Mouse (Mus musculus) lung, postnatal 10 days (tissue): ENCODE measurements around the gene Lrrc55.
"Not testable (repeated sequence)": the region's sequence is repeated elsewhere in the genome, so short reads cannot be mapped to it uniquely, and the experiment has no call there.

Experiments
- DNase-seq: peaks from one replicate; pipeline ENCODE4 v3.0.0; 2021

The Lrrc55 gene

GRCm38 (mm10) chr2:85196901-85197300 lies at the start of gene Lrrc55:
Lrrc55 (minus strand) TSS chr2:85197197.
- DNase-seq = no peak

DNA sequence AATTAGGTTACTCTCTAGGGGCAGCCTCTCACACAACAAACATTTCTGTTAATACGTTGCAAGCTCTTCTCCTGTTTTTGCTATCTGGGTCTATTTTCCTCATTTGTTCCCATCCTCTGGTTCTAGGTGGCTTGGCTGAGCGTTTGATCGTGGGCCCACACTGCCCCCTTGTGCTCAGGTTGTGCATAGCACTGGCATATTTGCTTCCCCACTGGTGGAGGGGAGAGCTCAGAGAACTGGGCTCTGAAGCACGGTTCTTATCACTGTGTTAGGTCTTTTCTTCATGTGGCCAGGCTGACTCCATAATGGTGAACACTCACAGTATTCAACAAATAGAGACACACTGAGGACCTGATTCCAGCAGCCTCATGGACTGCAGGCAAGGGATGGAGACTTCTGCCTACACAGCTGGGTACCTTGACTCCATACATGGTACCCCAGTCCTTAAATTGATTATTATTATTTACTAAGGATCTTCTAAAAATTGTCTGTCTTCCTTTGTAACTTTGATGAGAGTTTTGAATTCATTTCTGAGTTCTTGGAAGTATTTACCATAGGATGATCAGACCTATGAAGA lies 49.6 kb upstream of the Lrrc55 start:
- DNase-seq = peak; percentile 84

DNA sequence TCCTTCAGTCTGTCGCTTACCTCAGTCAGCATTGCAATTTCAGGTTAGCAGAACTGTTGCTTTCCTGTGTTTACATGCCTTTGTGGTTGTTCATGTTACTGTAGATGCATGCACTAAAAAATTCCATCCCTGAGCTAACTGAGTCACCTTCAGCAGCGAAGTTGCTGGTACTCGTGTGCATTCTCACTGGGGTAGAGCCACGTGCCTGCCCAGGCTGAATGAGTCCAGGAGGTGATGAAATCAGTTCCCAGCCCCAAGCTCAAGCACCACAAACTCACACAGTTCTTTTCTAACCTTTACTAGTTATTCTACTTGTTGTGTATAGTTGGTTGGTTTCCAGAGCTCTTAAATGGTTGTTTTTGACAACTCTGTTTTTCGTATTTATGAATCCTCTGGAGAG lies 48.7 kb upstream of the Lrrc55 start:
- DNase-seq = no peak

DNA sequence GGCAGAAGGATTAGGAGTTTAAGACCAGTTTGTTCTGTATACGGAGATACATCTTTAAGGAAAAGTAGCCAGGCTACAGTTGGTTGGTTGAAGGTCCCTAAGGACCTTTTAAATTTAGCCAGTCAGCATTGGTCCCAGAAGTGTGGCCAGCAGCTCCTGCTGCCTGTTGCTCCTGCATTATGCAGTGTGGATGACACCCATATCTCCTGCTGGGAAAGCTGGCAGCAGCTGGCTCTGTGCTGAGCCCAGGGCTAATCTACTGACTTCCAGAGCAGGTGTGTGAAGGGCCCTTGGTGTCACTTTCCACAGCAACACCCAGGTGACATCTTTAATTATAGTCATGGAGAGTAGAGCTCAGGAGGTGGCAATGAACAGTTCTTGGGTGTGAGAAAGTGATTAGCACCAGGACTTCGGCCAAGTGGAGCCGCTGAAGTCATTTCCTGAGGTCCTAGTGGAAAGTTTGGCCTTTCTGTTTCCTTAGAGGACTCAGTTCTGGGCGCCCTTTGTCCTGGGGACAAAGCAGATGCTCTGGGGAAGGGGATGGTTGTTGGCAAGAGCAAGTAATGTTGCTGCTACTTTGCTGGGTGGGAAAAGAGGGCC lies 41.2 kb upstream of the Lrrc55 start:
- DNase-seq = peak; percentile 12

DNA sequence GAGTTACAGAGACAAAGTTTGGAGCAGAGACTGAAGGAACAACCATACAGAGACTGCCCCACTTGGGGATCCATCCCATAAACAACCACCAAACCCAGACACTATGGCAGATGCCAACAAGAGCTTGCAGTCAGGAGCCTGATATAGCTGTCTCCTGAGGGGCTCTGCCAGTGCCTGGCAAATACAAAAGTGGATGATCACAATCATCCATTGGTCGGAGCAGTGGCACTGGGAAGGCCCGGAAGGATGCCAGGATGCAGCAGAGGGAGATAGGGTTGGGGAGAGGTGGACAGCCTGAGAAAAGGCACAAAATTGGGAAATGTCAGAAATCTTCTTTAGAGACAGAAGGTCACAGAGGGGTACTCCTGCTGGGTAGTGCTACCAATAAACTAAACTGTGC lies 40.2 kb upstream of the Lrrc55 start:
- DNase-seq = not testable (repeated sequence)

- DNase-seq = no peak
These were observed 33.9 kb upstream of the Lrrc55 start for GRCm38 (mm10) chr2:85230771-85231511.

- no peak for DNase-seq
These were observed 32.6 kb upstream of the Lrrc55 start for GRCm38 (mm10) chr2:85229606-85230005.

DNA sequence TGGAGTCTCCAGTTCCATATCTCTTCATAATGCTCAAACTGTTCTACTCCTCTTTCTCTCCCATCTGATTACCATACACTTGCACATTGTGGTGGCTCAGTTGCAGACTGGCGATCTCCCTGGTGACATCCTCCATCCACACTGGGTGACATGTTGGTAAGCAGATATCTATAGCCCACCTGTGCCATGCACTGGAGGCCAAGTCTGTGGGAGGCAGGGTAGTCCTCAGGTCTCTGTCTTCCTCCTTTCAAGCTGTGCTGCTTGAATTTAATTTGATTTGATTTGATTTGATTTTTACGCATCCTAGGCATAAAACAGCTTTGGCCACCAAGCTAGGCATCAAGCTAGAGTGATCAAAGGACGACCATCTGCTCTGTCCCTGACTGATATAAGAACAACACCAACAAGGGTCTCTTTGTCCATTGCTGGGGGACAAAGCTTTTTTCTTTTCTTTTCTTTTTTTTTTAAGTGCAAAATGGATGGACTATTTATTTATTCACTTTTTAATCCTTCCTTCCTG lies 30.9 kb upstream of the Lrrc55 start:
- no peak for DNase-seq

DNA sequence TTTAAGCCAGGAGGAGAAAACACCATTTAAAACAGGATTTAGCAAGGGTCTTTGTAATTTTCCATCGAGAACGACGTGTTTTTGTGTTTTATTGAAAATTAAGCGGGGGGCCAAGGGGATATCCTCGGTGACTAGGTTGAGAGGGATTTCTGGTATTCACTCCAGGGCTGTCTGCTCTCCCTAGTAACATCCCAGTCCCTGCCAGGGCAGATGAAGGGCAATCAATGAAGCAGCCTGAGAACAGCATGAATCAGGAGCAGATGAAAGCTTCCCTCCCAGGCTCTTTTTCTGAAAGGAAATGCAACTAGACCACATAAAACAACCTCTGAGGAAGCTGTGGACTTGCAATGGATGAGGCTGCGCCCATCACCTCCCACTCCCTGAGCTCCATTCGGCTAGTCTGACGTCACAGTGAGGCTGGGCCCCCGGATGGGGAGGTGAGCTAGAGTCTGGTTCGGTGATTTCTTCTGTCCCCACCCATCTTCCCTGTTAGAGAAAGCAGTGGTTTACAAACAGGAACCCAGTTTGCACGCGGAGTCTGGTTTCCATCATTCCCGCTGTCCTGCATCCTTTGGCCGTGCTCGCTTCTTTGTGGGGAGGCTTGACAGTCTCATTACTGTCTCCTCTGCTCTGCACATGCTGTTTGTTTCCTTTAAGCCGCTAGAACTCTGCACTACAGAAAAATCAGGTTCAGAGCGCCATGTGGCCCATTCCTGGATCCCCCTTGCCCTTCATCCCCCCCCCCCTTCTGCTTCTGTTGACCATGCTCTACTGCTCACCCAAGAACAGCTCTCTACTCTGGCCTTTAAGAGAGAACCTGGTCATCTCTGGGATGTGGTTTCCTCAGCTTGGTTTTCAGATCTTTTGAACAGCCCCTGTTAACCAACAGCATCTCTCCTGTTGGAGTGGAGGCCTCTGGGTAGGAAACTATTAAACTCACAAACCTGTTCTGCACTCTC lies 27.5 kb upstream of the Lrrc55 start:
- no peak for DNase-seq

GRCm38 (mm10) chr2:85216606-85217005 lies 19.6 kb upstream of the Lrrc55 start:
- DNase-seq = no peak

DNA sequence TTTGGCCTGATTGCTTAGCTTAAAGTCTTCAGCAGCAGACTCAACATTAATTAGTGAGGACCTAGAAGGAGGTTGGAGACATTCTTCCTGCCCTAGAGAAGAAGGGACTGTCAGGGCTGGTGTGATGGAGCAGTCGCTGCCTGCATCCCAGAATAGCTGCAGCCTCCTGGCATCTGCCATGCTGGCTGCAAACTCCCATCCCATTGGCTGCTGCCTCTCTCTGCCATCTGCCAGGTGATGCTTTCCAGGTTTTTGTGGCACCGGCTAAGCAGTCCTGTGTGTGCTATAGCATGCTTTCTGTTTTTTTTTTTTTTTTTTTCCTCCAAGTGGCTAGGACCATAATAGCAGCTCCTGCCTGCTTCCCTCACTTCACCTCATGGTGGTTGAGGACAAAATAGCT lies 16.7 kb upstream of the Lrrc55 start:
- no peak for DNase-seq

DNA sequence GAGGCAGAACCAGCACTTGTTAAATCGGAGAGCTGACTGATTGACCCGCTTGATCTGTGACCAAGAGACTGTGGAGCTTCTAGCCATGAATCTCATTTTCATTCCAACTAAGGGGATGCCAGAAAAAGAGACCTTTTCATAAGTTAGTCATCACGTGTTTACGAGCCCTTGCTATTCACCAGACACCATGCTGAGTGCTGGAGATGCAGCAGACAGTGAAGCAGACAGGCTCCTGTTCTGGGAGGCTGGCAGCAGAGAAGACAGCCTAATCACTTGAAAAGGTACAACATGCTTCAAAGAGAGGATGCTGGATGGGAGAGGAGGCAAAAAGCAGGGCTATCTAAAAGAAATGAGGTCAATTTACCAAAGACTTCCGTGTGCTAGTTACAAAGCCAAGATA lies 12.3 kb upstream of the Lrrc55 start:
- no peak for DNase-seq

- no peak for DNase-seq
These were observed 8.2 kb upstream of the Lrrc55 start for GRCm38 (mm10) chr2:85205170-85205569.

DNA sequence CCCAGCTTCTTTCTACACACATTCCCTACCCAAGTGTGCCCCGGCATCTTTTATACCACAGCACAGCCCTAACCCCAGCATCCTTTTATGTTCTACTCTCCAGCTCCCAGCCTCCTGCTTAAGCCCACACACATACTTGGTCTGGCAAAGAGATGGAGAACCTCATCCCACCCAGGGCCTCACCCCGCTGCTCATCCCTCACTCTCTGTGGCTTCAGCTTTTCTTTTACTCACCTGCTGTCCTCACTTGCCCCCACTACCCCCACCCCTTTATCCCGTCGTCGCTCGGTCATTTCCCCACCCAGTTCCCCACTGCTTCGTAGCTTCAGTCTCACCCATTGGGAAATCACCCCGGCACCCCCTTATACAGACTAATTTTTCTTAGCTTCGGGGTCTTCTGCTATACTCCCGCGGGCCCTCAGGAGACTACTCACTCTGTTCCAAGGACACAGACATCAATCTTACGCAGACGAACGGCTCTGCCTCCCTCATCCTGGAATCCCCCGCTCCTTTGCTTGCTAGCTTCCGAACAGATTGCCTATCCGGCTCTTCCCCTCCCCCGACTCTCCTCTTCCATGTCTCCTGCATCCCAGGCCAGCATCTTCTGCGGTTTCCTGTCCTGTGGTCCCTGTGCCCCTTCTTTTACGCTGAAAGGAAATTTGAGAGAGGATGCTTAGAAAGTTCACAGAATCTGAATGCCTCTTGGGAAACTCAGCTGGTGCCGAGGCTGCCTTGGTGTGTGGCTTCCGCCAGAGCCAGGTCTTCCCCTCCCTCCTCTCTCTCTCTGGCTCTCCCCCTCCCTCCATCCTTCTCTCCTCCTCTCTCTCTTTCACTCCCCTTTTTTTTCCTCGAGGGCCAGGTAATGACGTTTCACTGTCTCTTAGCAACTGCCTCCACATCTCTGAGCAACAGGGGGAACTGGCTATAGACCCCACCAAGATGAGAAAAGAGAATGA lies 1.3 kb upstream of the Lrrc55 start:
- DNase-seq = no peak

DNA sequence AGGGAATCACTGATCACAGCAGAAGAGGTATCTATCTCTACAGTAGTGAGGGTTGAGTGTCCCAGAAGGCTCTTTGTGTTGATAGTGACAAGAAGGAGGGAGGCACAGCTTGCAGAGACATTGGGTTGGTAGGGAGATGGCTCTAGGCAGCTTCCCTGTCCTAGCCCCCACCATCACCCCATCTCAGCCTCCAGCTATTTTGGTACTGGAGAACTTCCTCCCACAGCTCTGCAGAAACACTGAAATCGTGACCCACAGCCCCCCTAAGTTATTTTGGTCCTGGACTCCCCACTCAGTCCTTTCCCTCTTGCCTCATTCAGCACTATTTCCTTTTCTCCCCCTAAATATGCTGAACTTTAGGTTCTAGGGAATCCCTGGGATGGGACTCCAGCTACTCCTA lies 2.4 kb downstream of the Lrrc55 start:
- DNase-seq = no peak

- no peak for DNase-seq
These were observed 9.3 kb downstream of the Lrrc55 start for GRCm38 (mm10) chr2:85187582-85188151.

DNA sequence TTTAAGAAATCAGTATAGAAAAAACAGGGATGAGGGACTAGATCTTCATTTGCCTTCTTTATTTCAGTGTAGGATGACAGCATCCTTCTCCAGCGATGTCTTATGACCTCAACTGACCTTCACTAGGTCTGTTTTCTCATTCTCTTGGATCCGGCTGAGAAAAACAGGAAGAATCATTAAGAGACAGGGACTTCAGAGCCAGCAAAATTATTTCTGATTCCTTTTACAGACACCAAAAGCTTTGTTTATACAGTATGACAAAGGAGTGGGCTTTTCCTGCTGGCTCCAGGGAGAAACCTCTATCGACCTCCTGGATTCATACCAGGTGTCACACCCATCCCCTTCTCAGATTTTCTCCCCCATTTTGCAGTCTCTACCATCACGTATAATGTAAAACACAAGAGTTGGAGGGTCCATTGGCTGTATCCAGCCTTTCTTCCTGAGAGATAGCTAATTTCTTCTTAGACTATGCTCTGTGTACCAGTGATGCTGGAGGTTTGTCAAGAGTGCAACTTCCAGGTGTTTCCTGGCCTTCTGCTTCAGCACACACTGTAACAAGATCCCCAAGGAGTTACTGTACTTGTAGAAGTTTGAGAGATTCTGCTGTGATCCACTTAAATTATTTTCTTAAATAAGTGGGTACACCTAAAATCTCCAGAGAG lies 18.7 kb downstream of the Lrrc55 start:
- DNase-seq = no peak

GRCm38 (mm10) chr2:85173545-85173944 lies 23.5 kb downstream of the Lrrc55 start:
- DNase-seq = no peak

DNA sequence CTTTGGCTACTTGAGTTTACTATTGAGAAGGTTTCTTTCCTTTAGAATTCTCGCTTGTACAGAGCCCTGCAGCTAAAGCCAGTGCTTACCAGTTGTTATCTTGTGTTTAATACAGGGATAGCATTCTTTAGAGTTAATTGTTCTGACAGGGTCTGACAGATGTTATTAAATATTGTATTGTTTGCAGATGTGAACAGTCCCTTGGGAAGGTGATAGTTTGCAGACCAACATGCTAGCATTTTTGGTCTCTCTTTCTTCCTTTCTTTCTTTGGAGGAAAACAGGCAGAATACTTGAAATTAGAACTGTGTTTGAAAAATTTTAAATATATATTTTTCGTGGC lies 24.3 kb downstream of the Lrrc55 start:
- DNase-seq = no peak

DNA sequence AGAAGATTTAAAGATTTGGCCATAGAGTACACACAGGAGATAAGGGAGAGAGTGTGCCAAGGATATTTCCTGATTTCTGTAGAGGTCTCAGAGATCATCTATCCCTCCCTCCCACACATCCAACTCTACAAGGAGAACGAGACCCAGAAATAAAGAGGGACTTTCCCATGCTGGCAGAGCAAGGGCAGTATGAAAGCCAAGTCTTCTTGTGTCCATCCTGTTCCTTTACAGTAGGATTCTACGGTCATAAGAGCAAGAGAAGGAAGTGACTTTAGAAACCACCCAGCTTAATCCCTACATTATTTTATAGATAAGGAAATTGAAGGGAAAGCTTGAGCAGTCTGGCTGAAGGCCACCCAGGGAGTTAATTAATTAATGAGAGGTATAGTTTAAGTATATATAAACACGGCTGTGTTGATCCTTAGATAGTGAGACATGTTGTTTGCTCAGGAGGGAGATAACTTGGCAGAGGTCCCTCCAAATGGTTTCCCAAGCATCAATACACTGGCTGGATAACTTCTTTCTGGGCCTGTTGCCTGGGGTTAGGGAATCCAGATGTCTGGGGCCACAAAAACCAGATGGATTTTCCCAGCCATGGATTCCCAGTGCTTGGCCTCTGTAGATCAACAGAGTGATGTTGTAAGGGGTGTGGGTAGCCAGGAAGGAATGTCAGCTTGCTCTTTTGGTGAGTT lies 24.8 kb downstream of the Lrrc55 start:
- DNase-seq = peak; percentile 16
